Mouse (Mus musculus): Measurements from ENCODE around the gene Gm20604.
A peak's percentile ranks its signal among the peaks of the same experiment; 100 is the strongest.

The Gm20604 gene

GRCm38 (mm10) chr12:102758403-102758756 lies at the start of gene Gm20604:
TSS of gene Gm20604 (minus strand) at chr12:102758672.
- DNase-seq (ENCODE audit: low spot score), result no peak

GRCm38 (mm10) chr12:102799528-102799927 lies 41.1 kb upstream of the Gm20604 start:
- no peak for DNase-seq (ENCODE audit: low spot score)

- DNase-seq (ENCODE audit: low spot score), result no peak
These were observed 29.5 kb upstream of the Gm20604 start for GRCm38 (mm10) chr12:102787927-102788326.

GRCm38 (mm10) chr12:102785593-102785985 lies 27.1 kb upstream of the Gm20604 start:
- no peak for DNase-seq (ENCODE audit: low spot score)

- no peak for DNase-seq (ENCODE audit: low spot score)
These were observed 26.6 kb upstream of the Gm20604 start for GRCm38 (mm10) chr12:102784899-102785592.

- DNase-seq (ENCODE audit: low spot score), result no peak
These were observed 24.4 kb upstream of the Gm20604 start for GRCm38 (mm10) chr12:102782841-102783240.

- DNase-seq (ENCODE audit: low spot score), result no peak
These were observed 21.0 kb upstream of the Gm20604 start for GRCm38 (mm10) chr12:102779452-102779851.

- DNase-seq (ENCODE audit: low spot score), result no peak
These were observed 19.7 kb upstream of the Gm20604 start for GRCm38 (mm10) chr12:102778151-102778550.

- no peak for DNase-seq (ENCODE audit: low spot score)
These were observed 17.6 kb upstream of the Gm20604 start for GRCm38 (mm10) chr12:102776035-102776434.

GRCm38 (mm10) chr12:102772676-102773075 lies 14.2 kb upstream of the Gm20604 start:
- no peak for DNase-seq (ENCODE audit: low spot score)

- no peak for DNase-seq (ENCODE audit: low spot score)
These were observed 13.1 kb upstream of the Gm20604 start for GRCm38 (mm10) chr12:102771601-102772000.

- no peak for DNase-seq (ENCODE audit: low spot score)
These were observed 10.5 kb upstream of the Gm20604 start for GRCm38 (mm10) chr12:102769000-102769399.

GRCm38 (mm10) chr12:102763696-102764095 lies 5.2 kb upstream of the Gm20604 start:
- no peak for DNase-seq (ENCODE audit: low spot score)

GRCm38 (mm10) chr12:102761668-102762067 lies 3.2 kb upstream of the Gm20604 start:
- DNase-seq (ENCODE audit: low spot score), result no peak

- no peak for DNase-seq (ENCODE audit: low spot score)
These were observed 464 bp upstream of the Gm20604 start for GRCm38 (mm10) chr12:102758936-102759335.

- DNase-seq (ENCODE audit: low spot score), result peak; percentile 97
These were observed 626 bp downstream of the Gm20604 start, which contains the start of the genes Gm28051, Gon7 and Ubr7 for GRCm38 (mm10) chr12:102757689-102758402. TSS of gene Gm28051 (minus strand) at chr12:102757765. TSS of gene Gon7 (minus strand) at chr12:102757803. TSS of gene Ubr7 (plus strand) at chr12:102757967.

- no peak for DNase-seq (ENCODE audit: low spot score)
These were observed 1.3 kb downstream of the Gm20604 start for GRCm38 (mm10) chr12:102757055-102757688.

GRCm38 (mm10) chr12:102756304-102756703 lies 2.2 kb downstream of the Gm20604 start:
- DNase-seq (ENCODE audit: low spot score), result no peak

- DNase-seq (ENCODE audit: low spot score), result no peak
These were observed 10.2 kb downstream of the Gm20604 start for GRCm38 (mm10) chr12:102748256-102748655.

GRCm38 (mm10) chr12:102744839-102745238 lies 13.6 kb downstream of the Gm20604 start:
- peak; percentile 38 for DNase-seq (ENCODE audit: low spot score)

- DNase-seq (ENCODE audit: low spot score), result peak; percentile 93
These were observed 14.6 kb downstream of the Gm20604 start, which contains the start of the genes Moap1 and Tmem251 for GRCm38 (mm10) chr12:102743589-102744574. TSS of gene Moap1 (minus strand) at chr12:102743661. TSS of gene Tmem251 (plus strand) at chr12:102743762.

All from lung, postnatal 25 days (tissue).